Mouse (Mus musculus) limb, embryonic 11.5 days (tissue): ENCODE results near the gene Igf2bp3. TPM values are rescaled to one million over a fixed set of nuclear protein-coding genes. Genes with fewer than 3 reads are reported as not detected.

Experiments
- ATAC-seq: fragments of 200-750 bp; cut with Nextera tagmentation; 2 replicates; pipeline ENCODE4 v1.8.0; 2017; ENCODE audit warnings: low read depth; ENCODE audit not compliant: insufficient number of reproducible peaks, low FRiP score, low TSS enrichment
- DNase-seq: peaks from one replicate; pipeline ENCODE4 v3.0.0-alpha.2; 2015; ENCODE audit warnings: low spot score
- H3K27ac ChIP-seq: fragments of 300-500 bp; sonication (generic); replicated peaks from 2 replicates; pipeline ENCODE4 v1.5.1; 2014; ENCODE audit warnings: low read depth, mild to moderate bottlenecking, low read length
- H3K27me3 ChIP-seq: fragments of 300-500 bp; sonication (generic); 2 replicates; pipeline ENCODE4 v1.6.1; 2014; ENCODE audit warnings: mild to moderate bottlenecking, low read length, mixed read lengths; ENCODE audit not compliant: control insufficient read depth, insufficient read depth
- H3K36me3 ChIP-seq: fragments of 300-500 bp; sonication (generic); 2 replicates; pipeline ENCODE4 v1.6.1; 2014; ENCODE audit warnings: mild to moderate bottlenecking, low read length, moderate library complexity, mixed read lengths; ENCODE audit not compliant: control insufficient read depth, insufficient read depth
- H3K4me1 ChIP-seq: fragments of 300-500 bp; sonication (generic); 2 replicates; pipeline ENCODE4 v1.6.1; 2014; ENCODE audit warnings: low read length, mixed read lengths; ENCODE audit not compliant: control insufficient read depth, insufficient read depth
- H3K4me2 ChIP-seq: fragments of 300-500 bp; sonication (generic); 2 replicates; pipeline ENCODE4 v1.6.1; 2014; ENCODE audit warnings: low read depth, mild to moderate bottlenecking, moderate library complexity; ENCODE audit not compliant: severe bottlenecking
- H3K4me3 ChIP-seq: fragments of 300-500 bp; sonication (generic); 2 replicates; pipeline ENCODE4 v1.5.1; 2014; ENCODE audit warnings: low read depth, low read length
- H3K9ac ChIP-seq: fragments of 300-500 bp; sonication (generic); 2 replicates; pipeline ENCODE4 v1.6.1; 2014; ENCODE audit warnings: mild to moderate bottlenecking, low read length
- H3K9me3 ChIP-seq: fragments of 300-500 bp; sonication (generic); 2 replicates; pipeline ENCODE4 v1.6.1; 2016; ENCODE audit warnings: low read length; ENCODE audit not compliant: control insufficient read depth
- WGBS: fragments of 180-500 bp; shearing (Covaris S2); extraction: QIAGEN DNeasy Blood & Tissue Kit; methylation state at CpG from one replicate; pipeline ENCODE4 v1.1.7; 2014; 5-methylcytosine and 5-hydroxymethylcytosine counted together
- polyA plus RNA-seq: library from polyadenylated mRNA; unstranded; fragments of >200 nt; fragmentation: Nextera tagmentation; extraction: Ambion mirVana; gene quantifications from 2 replicates; pipeline ENCODE4 v1.2.1, GENCODE M21; 2014

The Igf2bp3 gene
- polyA plus RNA-seq, 1 experiment from 2014 or later = 140 TPM

- 92% methylated on average over 15 of the region's 15 CpGs for WGBS
These were observed 107.8 kb downstream of the Igf2bp3 start for GRCm38 (mm10) chr6:49106746-49107500.

DNA sequence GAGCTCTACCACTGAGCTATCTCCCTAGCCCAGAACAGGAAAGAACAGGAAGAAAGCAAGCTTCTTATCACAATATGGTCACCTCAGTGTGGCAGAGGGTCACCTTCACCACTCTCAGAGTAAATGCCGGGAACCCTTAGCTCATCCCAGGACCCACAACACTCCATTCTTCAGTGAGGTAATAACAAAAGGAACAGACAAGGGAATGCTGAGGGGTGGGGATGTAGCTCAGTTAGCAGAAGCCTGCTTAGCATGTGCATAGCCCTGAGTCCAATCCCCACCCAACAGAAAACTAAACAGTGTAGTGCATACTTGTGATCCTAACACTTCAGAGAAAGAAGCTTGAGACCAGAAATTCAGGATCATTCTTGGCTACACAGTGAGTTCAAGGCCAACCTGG, 115.7 kb downstream of the Igf2bp3 start:
- Histone ChIP-seq H3K4me1 (no peaks in the 10 kb centered on the region), H3K27ac (no peak overlapping the region), H3K9ac (no peak overlapping the region), H3K4me3 (no peak overlapping the region), H3K36me3 (peaks cover 9% of the 10 kb centered on the region; the same call in 1 of the 2 replicates), H3K9me3 (no peaks in the 10 kb centered on the region), H3K27me3 (no peaks in the 10 kb centered on the region), H3K4me2 (no peak overlapping the region)
- ATAC-seq = no peak
- DNase-seq = no peak
- WGBS = 100% methylated on average over 1 of the region's 1 CpGs

More at GRCm38 (mm10) chr6:49106746-49107500, 107.8 kb downstream of the Igf2bp3 start:
- Histone ChIP-seq H3K9ac (no peak overlapping the region), H3K9me3 (no peaks in the 10 kb centered on the region), H3K4me2 (no peak overlapping the region), H3K4me3 (no peak overlapping the region), H3K27me3 (no peaks in the 10 kb centered on the region), H3K27ac (no peak overlapping the region), H3K4me1 (no peaks in the 10 kb centered on the region), H3K36me3 (peaks cover 16% of the 10 kb centered on the region)
- no peak for ATAC-seq
- no peak for DNase-seq

DNA sequence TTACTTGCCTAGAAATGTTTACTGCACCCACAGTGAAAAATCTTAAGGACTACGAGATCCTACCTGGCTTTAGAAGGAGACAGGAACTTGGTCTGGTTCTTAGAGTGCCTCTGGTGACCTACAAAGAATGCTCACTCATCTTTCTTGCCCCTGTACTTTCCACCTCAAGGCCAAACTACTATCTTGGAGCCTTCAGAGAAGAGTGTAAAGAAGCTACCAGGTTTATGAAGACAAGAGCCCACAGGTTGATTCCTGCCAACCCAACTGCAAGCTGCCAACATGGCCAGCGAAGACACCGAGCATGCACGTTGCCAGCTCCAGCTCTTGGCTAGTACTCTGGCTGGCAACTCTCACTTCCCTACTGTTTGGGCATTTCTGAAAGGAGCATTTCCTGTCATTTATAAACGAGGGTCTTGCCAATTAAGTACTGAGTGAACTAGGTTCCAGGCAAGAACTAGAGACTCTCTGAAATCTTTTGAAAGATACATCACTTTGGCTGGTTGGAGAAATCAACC, 117.1 kb downstream of the Igf2bp3 start:
- peaks cover 4% of the 10 kb centered on the region; the same call in 1 of the 2 replicates for H3K36me3 ChIP-seq
- no peak overlapping the region for H3K4me3 ChIP-seq
- ATAC-seq (no peak), DNase-seq (no peak)
- H3K4me2 ChIP-seq = no peak overlapping the region
- H3K27ac ChIP-seq = no peak overlapping the region
- H3K4me1 ChIP-seq = no peaks in the 10 kb centered on the region
- H3K9me3 ChIP-seq = no peaks in the 10 kb centered on the region
- no peak overlapping the region for H3K9ac ChIP-seq
- no peaks in the 10 kb centered on the region for H3K27me3 ChIP-seq
- WGBS = 90% methylated on average over 5 of the region's 5 CpGs

GRCm38 (mm10) chr6:49096933-49097461, 117.8 kb downstream of the Igf2bp3 start:
- Histone ChIP-seq H3K9me3 (no peaks in the 10 kb centered on the region), H3K4me1 (no peaks in the 10 kb centered on the region), H3K36me3 (peaks cover 4% of the 10 kb centered on the region; the same call in 1 of the 2 replicates), H3K27me3 (no peaks in the 10 kb centered on the region), H3K4me2 (no peak overlapping the region), H3K9ac (no peak overlapping the region), H3K4me3 (no peak overlapping the region), H3K27ac (no peak overlapping the region)
- 87% methylated on average over 13 of the region's 13 CpGs for WGBS
- DNase-seq = no peak
- no peak for ATAC-seq

- WGBS = 88% methylated on average over 7 of the region's 7 CpGs
- Histone ChIP-seq H3K4me2 (no peak overlapping the region), H3K4me1 (no peaks in the 10 kb centered on the region), H3K4me3 (no peak overlapping the region), H3K36me3 (peaks cover 4% of the 10 kb centered on the region; the same call in 1 of the 2 replicates), H3K9ac (no peak overlapping the region), H3K9me3 (no peaks in the 10 kb centered on the region), H3K27ac (no peak overlapping the region), H3K27me3 (no peaks in the 10 kb centered on the region)
- no peak for ATAC-seq
- DNase-seq = no peak
These were observed 118.3 kb downstream of the Igf2bp3 start for GRCm38 (mm10) chr6:49096421-49096820.

DNA sequence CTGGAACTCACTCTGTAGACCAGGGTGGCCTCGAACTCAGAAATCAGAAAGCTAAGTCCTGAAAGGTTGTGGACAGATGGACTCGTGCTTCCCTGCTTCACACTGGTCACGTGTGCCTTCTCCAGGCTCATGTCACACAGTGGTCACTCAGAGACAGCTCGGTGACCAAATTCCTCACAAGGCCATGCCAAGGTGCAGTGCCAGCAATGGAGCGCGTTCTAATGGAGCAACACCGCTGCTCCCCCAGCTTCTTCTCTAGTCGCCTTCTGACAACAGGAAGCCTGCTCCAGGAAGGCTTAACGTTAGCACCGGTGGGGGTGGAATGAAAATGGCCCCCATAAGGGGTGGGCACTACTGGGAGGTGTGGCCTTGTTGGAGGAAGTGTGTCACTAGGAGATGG, 119.8 kb downstream of the Igf2bp3 start:
- Histone ChIP-seq H3K27me3 (no peaks in the 10 kb centered on the region), H3K4me1 (no peaks in the 10 kb centered on the region), H3K9me3 (no peaks in the 10 kb centered on the region), H3K27ac (no peak overlapping the region), H3K4me3 (no peak overlapping the region), H3K4me2 (no peak overlapping the region), H3K9ac (no peak overlapping the region), H3K36me3 (peaks cover 3% of the 10 kb centered on the region)
- DNase-seq (no peak), ATAC-seq (no peak)
- 94% methylated on average over 10 of the region's 10 CpGs for WGBS

DNA sequence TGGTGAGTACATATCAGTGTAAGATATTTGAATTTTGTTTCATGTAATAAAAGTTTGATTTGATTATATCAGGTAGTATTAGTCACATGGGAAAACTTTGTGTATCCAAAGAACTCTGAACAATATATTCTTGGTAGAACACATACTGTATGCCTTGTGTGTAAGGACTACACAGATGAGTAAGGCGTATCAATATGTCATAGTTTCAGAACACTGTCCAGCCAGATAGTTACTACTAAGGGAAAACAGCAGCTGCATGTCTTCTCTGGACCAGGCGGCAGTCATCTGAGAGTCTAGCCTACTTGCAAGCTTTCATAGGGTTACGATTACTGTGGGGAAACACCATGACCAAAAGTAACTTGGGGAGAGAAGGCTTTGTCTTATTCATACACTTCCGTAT, 131.7 kb downstream of the Igf2bp3 start:
- peaks cover 13% of the 10 kb centered on the region; the same call in 1 of the 2 replicates for H3K36me3 ChIP-seq
- DNase-seq (no peak), ATAC-seq (no peak)
- no peaks in the 10 kb centered on the region for H3K27me3 ChIP-seq
- H3K4me3 ChIP-seq = no peak overlapping the region
- WGBS = 87% methylated on average over 4 of the region's 4 CpGs
- no peak overlapping the region for H3K4me2 ChIP-seq
- H3K9me3 ChIP-seq = no peaks in the 10 kb centered on the region
- H3K9ac ChIP-seq = no peak overlapping the region
- no peaks in the 10 kb centered on the region for H3K4me1 ChIP-seq
- H3K27ac ChIP-seq = no peak overlapping the region

DNA sequence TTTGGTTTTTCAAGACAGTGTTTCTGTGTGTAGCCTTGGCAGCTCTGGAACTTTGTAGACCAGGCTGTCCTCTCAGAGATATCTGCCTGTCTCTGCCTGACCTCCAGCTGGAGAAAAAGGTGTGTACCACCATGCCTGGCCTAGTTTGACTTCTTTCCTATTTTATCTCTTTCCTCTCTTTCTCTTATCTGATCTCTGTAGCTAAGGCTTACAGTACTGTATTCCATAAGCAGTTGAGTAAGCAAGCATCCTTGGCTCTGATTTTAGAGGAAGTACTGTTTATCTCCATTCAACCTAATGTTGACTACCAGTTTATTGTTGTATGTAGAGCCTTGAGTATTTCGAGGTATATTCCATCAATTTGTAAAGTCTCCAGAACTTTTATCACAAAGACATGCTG, 135.4 kb downstream of the Igf2bp3 start:
- no peak for ATAC-seq
- 97% methylated on average over 1 of the region's 1 CpGs for WGBS

More for the DNA sequence above, 135.4 kb downstream of the Igf2bp3 start:
- no peak overlapping the region for H3K27ac ChIP-seq
- DNase-seq = no peak
- 0 out of 2 replicates have a peak, but pooled peaks cover 2% of the 10 kb centered on the region for H3K4me1 ChIP-seq
- H3K9me3 ChIP-seq = no peaks in the 10 kb centered on the region
- peaks cover 6% of the 10 kb centered on the region; the same call in 1 of the 2 replicates for H3K36me3 ChIP-seq
- no peak overlapping the region for H3K4me2 ChIP-seq
- no peak overlapping the region for H3K4me3 ChIP-seq
- no peaks in the 10 kb centered on the region for H3K27me3 ChIP-seq
- H3K9ac ChIP-seq = no peak overlapping the region
